Mouse (Mus musculus): ENCODE results near the gene Cnga3. TPM values are rescaled to one million over a fixed set of nuclear protein-coding genes. Genes with fewer than 3 reads are reported as not detected.

The Cnga3 gene
- 0.09 and 0.20 TPM in 2 replicates for polyA plus RNA-seq (2015; fragmentation: Nextera tagmentation; extraction: Ambion mirVana)

GRCm38 (mm10) chr1:37214144-37214543 lies at the start of gene Cnga3:
Cnga3 (plus strand) TSS chr1:37214434.
- DNase-seq (ENCODE audit: low spot score): no peak

GRCm38 (mm10) chr1:37166066-37166465 lies 48.2 kb upstream of the Cnga3 start:
- no peak for DNase-seq (ENCODE audit: low spot score)

- no peak for DNase-seq (ENCODE audit: low spot score)
Observed at GRCm38 (mm10) chr1:37167918-37168317, 46.3 kb upstream of the Cnga3 start.

DNA sequence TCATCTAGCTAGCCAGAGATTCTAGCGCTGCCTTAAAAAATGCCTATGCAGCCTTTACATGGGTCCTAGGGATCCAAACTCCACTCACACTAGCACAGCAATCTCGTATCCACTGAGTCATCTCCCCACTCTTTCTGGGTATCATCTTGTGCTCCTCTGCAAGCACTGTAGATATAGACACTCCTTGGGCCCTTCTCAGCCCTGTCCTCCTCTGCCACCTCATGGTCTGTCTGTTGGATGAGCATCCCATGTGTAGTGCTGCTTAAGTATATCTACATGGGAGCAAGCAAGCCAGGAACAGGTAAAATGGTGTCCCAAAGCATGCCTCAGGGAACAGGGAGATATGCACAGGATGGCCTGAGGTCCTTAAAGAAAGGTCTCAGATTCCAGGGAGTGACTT lies 36.4 kb upstream of the Cnga3 start:
- DNase-seq (ENCODE audit: low spot score): no peak

DNA sequence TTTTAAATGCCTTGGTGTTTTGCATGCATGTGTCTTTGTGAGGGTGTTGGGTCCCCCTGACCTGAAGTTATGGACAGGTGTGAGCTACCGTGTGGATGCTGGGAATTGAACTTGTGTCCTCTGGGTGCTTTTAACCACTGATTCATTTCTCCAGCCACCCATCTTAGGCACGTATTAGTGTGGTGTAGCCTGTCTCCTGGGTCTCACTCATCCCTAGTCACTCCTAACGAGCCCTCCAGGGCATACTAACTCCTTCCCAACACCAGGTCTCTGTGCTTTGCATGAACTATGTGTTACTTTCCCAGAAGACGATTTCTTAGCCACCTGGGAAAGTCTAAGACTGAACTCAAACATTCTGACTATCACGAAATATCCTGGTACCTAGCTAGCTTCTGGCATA lies 34.4 kb upstream of the Cnga3 start:
- no peak for DNase-seq (ENCODE audit: low spot score)

- no peak for DNase-seq (ENCODE audit: low spot score)
Observed at GRCm38 (mm10) chr1:37187050-37187449, 27.2 kb upstream of the Cnga3 start.

GRCm38 (mm10) chr1:37194607-37195006 lies 19.6 kb upstream of the Cnga3 start:
- no peak for DNase-seq (ENCODE audit: low spot score)

DNA sequence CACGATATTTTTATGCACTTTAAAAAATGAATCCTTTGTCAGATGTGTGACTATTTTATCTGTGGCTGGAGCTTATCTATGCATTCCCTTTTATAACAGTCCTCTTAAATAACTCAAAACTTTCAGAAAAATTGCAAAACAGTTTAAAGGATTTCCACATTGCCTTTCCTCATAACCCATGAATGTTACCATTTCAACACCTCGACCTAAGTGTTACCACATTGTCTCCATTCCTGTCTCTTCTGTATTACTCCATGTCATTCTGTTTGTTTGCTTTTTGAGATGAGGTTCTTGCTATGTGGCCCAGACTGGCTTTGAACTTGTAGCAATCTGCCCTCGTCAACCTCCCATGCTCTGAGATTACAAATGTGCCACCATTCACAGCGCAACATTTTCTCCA lies 12.8 kb upstream of the Cnga3 start:
- no peak for DNase-seq (ENCODE audit: low spot score)

GRCm38 (mm10) chr1:37207743-37208142 lies 6.5 kb upstream of the Cnga3 start:
- DNase-seq (ENCODE audit: low spot score): no peak

GRCm38 (mm10) chr1:37212375-37212774 lies 1.9 kb upstream of the Cnga3 start:
- DNase-seq (ENCODE audit: low spot score): no peak

DNA sequence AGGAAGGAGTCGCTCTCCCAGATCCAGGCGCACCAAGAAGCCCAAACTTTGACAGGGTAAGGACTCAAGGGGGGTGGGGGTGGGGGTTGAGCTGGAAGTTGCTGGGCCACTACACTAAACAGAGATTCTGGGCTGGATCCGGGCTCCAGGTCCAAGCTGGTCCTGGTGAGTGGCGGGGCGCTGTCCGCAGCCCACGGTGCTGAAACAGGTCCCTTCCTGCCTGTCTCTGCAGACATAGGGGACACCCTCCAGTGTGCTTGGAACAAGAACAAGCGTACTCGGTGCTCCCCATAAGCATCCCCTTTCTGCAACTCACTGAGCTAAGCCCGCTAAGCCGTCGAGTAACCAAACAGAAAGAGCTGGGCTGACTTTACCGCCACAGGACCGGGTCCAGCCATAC lies 4.2 kb downstream of the Cnga3 start:
- peak; percentile 32 for DNase-seq (ENCODE audit: low spot score)

- no peak for DNase-seq (ENCODE audit: low spot score)
Observed at GRCm38 (mm10) chr1:37219593-37219992, 5.4 kb downstream of the Cnga3 start.

DNA sequence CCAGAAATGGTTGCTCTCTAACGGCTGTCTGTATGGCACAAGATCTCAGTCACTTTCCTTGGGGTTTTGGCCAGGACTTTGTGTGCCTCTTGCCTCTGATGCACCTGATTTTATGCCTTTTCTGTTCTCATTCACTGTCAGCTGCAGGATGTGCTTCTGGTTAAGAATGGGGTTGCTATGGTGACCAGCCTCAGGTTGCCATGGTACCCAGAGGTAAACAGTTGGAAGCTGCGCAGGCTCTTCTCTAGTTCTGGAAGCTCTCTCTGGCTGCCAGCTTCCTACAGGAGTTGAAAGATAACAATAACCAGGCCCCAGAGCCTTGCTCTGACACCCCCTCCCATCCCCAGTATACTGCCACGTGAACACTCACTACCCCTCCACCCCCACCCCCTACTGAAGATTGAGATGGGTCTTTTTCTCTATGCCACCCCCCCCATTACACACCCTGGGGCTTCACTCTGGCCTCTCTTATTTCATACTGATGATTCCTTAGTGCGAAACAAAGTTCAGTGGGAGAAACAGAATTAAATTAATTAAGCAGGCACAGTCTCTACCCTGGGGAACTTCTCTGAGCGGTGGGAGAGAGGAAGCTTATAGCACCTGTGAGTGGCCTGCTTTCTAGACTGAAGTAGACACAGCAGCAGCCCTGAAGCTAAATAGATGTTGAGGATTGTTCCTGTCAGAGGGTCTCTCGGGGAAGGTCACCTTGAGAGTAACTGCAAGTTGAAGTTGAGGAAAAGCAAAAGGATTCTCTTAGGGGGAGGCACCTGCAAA lies 6.1 kb downstream of the Cnga3 start:
- DNase-seq (ENCODE audit: low spot score): no peak

GRCm38 (mm10) chr1:37222002-37222401 lies 7.8 kb downstream of the Cnga3 start:
- DNase-seq (ENCODE audit: low spot score): no peak

DNA sequence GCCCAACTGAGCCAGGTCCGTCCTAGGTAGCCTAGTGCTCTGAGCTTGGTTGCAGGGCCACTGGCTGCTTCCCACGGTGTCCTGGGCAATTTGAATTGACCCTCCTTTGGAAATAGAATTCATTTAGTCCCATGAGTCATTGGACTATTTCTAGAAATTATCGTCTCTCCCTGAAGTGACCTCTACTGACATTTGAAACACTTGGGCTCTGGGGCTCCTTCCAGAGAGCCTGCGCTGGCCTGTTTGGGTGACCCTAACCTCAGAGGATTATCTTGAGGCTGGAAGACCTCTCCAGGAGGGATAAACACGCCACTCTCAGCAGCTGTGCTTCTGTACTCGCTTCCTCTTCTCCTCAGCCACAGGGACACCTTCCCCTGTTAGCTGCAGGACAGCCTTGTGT lies 16.2 kb downstream of the Cnga3 start:
- DNase-seq (ENCODE audit: low spot score): no peak

DNA sequence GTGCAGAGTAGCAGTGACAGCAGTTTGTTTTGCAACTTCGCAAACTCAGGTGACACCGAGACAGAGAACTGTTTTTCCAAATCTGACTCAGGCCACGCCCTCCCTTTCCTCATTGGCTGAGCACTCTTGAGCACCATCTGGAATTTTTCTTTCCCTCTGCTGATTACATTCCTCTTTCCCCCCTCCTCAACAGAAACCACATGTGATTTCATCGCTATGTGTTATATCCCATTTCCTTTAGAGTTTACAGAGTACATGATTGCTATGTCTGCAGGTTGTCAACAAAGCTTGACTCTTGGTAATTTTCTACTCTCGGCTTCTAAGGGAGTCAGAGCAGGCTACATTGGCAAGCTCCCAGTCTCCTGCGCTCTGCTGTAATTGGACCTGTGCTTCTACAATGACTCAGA lies 17.1 kb downstream of the Cnga3 start:
- DNase-seq (ENCODE audit: low spot score): no peak

DNA sequence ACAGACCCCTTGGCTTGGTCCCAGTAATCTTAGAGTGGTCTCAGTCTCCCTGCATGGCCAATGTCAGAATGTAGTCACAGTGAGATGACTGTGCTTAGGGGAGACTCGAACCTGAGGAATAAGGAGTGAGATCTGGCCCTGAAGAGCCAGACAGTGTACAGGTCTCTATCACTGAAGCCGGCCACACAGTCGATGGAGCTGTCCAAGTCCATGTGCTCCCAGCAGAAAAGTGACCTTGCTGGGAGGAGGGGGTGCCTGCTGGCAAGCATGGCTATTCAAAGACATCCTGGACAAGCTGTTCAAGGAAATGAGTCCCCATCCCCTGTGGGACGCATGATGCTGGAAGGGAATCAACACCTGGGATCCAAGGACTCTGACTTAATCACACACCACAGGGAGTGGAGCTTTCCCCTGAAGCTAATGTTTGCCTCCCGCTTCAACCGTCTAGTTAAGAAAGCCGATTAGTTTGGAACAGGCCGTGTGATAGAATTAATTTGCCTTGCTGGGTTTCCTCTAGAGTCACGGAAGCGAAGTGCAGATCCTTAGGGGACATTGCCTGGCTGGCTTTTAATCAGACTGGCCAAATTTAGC lies 24.9 kb downstream of the Cnga3 start:
- no peak for DNase-seq (ENCODE audit: low spot score)

GRCm38 (mm10) chr1:37242253-37242652 lies 28.0 kb downstream of the Cnga3 start:
- DNase-seq (ENCODE audit: low spot score): no peak

- DNase-seq (ENCODE audit: low spot score): no peak
Observed at GRCm38 (mm10) chr1:37246476-37246875, 32.2 kb downstream of the Cnga3 start.

GRCm38 (mm10) chr1:37248406-37248805 lies 34.2 kb downstream of the Cnga3 start:
- DNase-seq (ENCODE audit: low spot score): no peak

DNA sequence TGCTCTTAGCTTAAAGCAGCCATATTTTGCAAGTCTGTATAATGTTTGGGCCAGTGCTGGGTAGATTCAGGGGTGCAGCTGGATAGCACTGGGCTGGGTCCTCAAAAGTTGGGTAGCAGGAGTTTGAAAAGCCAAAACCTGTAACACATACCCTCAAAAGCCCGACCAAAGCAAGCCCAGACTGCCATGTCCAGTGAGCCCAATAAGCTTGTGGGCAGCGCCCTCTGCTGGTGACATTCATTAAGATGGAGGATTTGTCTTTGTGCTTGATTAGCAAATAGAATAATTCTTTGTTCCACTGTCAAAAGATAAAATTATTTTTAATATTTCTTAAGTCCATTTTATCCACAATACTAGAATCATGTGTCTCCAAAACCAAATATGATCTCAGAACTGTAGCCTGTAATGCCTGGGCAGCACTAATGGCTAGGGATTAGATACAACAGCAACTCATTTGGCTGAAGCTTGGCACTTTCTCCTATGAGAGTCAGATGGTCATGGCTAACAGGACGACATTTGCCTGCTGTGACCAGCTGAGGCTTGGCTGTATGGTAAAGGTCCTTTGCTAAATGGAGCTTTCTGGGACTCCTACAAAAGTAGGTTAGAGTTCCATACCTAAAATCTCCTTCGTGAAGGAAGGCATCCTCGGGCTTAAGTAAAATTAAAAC lies 36.5 kb downstream of the Cnga3 start:
- peak; percentile 74 for DNase-seq (ENCODE audit: low spot score)

DNA sequence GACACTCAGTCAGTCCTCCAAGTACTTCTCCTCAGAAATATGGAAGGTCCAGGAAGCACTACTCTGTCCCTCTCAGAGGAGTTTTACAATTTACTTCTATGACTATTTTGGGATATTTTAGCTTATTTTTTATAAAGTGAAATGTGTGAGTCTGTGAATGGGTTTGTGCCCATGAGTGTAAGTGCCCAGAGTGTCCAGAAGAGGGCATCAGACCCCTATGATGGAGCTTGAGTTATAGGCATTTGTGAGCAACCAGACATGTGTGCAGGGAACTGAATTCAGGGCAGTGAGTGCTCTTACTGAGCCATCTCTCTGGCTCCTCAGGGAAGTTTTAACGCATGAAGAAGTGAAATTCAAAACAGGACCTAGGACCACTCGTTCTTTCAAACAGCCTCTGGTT lies 44.2 kb downstream of the Cnga3 start:
- no peak for DNase-seq (ENCODE audit: low spot score)

DNA sequence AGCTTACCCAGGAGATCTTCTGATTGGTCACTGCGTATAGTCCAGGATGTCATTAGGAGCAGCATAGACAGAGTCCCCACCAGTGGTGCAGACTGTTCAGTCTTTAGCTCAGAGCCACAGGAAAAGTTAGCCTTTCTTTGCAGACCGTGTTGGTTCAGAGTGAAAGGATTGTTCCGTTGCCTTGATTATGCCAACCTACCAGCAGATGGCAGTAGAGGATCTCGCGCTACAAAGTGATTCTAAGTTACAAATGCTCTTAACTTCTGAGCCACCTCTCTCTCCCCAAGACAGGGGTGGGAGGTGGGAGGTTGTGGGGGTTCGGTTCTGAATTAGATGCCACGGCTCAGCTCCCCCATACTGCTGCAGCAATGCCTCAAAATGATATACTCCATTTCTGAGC lies 58.2 kb downstream of the Cnga3 start:
- DNase-seq (ENCODE audit: low spot score): peak; percentile 82

All from thymus, postnatal 0 days (tissue).